Mouse (Mus musculus): ENCODE measurements at regions not wholly inside any gene's neighbourhood (a gene's known extent, or its start where the extent isn't known, plus 50 kb on each side); places are given as distances from the start of the nearest gene placed in this dataset.

- no peak for DNase-seq (ENCODE audit: low read depth)
Observed at GRCm38 (mm10) chr2:48260299-48260698, 553.6 kb upstream of the Acvr2a start.

Data from fibroblast of lung, adult 2 months (primary cell).